ENCODE assay signal across 7 mouse cellular contexts in the genomic region with DNA sequence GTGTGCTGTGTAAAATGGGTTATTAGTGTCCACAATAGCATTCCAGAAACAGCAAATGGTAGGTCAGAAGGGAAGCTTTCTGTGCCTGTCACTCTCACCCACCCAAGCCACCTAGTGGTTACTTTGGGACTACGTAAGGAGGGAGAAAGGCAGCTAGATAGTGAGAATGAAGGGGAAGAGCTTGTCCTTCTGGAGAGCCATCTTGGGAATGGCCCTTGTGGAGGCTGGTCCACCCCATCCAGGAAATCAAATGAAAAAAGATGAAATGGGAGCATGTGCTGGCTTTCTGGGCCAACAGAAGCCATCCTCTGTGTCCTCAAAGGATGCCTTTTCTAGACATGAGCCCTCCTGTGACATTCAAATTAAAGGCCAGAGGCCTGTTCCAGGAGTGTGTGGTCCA. TPM values are rescaled to one million over a fixed set of nuclear protein-coding genes. Genes with fewer than 3 reads are reported as not detected.
A peak's percentile ranks its signal among the peaks of the same experiment; 100 is the strongest.
DNase-seq lines count a peak whose midpoint lies in the region; ATAC-seq lines count a peak whose summit lies in the region.

No protein-coding gene starts in this region.

- DNase-seq in MN1 (ENCODE audit: low spot score), result peak; percentile 84
- DNase-seq in forebrain, embryonic 14.5 days (ENCODE audit: low spot score), result peak; percentile 51
- peak; percentile 46 for DNase-seq in kidney, postnatal 14 days
- no peak for DNase-seq in frontal cortex, postnatal 10 days (ENCODE audit: low spot score in 2 of 2)
- DNase-seq in urinary bladder, postnatal 14 days (ENCODE audit: low spot score), result no peak

- no peak overlapping the region for H3K9ac ChIP-seq in forebrain, embryonic 14.5 days (ENCODE audit: low read length)
- H3K9ac ChIP-seq in midbrain, embryonic 13.5 days (replicated peaks), result peak overlapping the region; percentile 85; the same call in 1 of the 2 replicates

- peak overlapping the region; percentile 94 for H3K27ac ChIP-seq in forebrain, embryonic 14.5 days (ENCODE audit: low read depth, low read length)
- peak overlapping the region; percentile 92 for H3K27ac ChIP-seq in midbrain, embryonic 13.5 days

- H3K9me3 ChIP-seq in forebrain, embryonic 14.5 days (replicated peaks; ENCODE audit: control insufficient read depth, low read length), result no peaks in the 10 kb centered on the region
- H3K9me3 ChIP-seq in midbrain, embryonic 13.5 days, result no peaks in the 10 kb centered on the region

- H3K27me3 ChIP-seq in forebrain, embryonic 14.5 days (replicated peaks; ENCODE audit: control insufficient read depth, insufficient read depth, low read length), result no peaks in the 10 kb centered on the region
- no peaks in the 10 kb centered on the region for H3K27me3 ChIP-seq in midbrain, embryonic 13.5 days

- H3K4me1 ChIP-seq in forebrain, embryonic 14.5 days (ENCODE audit: control insufficient read depth, insufficient read depth, low read length), result peaks cover 12% of the 10 kb centered on the region
- H3K4me1 ChIP-seq in midbrain, embryonic 13.5 days (replicated peaks), result peaks cover 22% of the 10 kb centered on the region

- H3K4me3 ChIP-seq in forebrain, embryonic 14.5 days (ENCODE audit: low read depth, low read length), result peak overlapping the region; percentile 63
- peak overlapping the region; percentile 76 for H3K4me3 ChIP-seq in midbrain, embryonic 13.5 days (replicated peaks)

- peaks cover 7% of the 10 kb centered on the region for H3K36me3 ChIP-seq in forebrain, embryonic 14.5 days (ENCODE audit: control insufficient read depth, insufficient read depth, low read length)
- peaks cover 9% of the 10 kb centered on the region for H3K36me3 ChIP-seq in midbrain, embryonic 13.5 days

- 29% methylated on average over 1 of the region's 1 CpGs for WGBS in forebrain, embryonic 14.5 days
- 32% methylated on average over 1 of the region's 1 CpGs for WGBS in midbrain, embryonic 13.5 days

- ATAC-seq in CD4-positive, CD25-positive, alpha-beta regulatory T cell, adult 4 months, result peak; percentile 12
- no peak for ATAC-seq in forebrain, embryonic 14.5 days
- ATAC-seq in midbrain, embryonic 13.5 days, result peak; percentile 21; the same call in 1 of the 2 replicates

- peak overlapping the region; percentile 87 for H3K4me2 ChIP-seq in forebrain, embryonic 14.5 days (ENCODE audit: low read length)
- H3K4me2 ChIP-seq in midbrain, embryonic 13.5 days (replicated peaks), result peak overlapping the region; percentile 79

RNA-seq across cellular contexts. Expression of gene Sumo3, which starts 0.5 kb away (rescaled TPM):
- polyA plus RNA-seq in CD4-positive, CD25-positive, alpha-beta regulatory T cell, adult 4 months (2017; shearing (Covaris generic)), result 100 to 1,000 TPM in 1 of 2 experiments, 10 to 100 TPM in 1; 96.6 to 109 TPM
- polyA plus RNA-seq in forebrain, embryonic 14.5 days (2014; fragmentation: Nextera tagmentation; extraction: Ambion mirVana), result 277 and 308 TPM in 2 replicates
- 302 and 320 TPM in 2 replicates for polyA plus RNA-seq in midbrain, embryonic 13.5 days (2015; fragmentation: Nextera tagmentation; extraction: Ambion mirVana)

RNA-seq across cellular contexts. Expression of gene Gm49325, which starts 0.6 kb away (rescaled TPM):
- polyA plus RNA-seq in CD4-positive, CD25-positive, alpha-beta regulatory T cell, adult 4 months (2017; shearing (Covaris generic)), result 1 to 10 TPM in 1 of 2 experiments, not detected in 1; 3.0 TPM
- polyA plus RNA-seq in forebrain, embryonic 14.5 days (2014; fragmentation: Nextera tagmentation; extraction: Ambion mirVana), result 1.7 and 16.2 TPM in 2 replicates
- 2.5 TPM in 1 of 2 replicates, not detected in the other for polyA plus RNA-seq in midbrain, embryonic 13.5 days (2015; fragmentation: Nextera tagmentation; extraction: Ambion mirVana)

RNA-seq across cellular contexts. Expression of gene Ube2g2, which starts 16.7 kb away (rescaled TPM):
- 10 to 100 TPM; 42.0 to 65.6 TPM for polyA plus RNA-seq in CD4-positive, CD25-positive, alpha-beta regulatory T cell, adult 4 months (2017; shearing (Covaris generic))
- 72.6 and 73.6 TPM in 2 replicates for polyA plus RNA-seq in forebrain, embryonic 14.5 days (2014; fragmentation: Nextera tagmentation; extraction: Ambion mirVana)
- polyA plus RNA-seq in midbrain, embryonic 13.5 days (2015; fragmentation: Nextera tagmentation; extraction: Ambion mirVana), result 89.8 and 95.5 TPM in 2 replicates

RNA-seq across cellular contexts. Expression of gene Pttg1ip, which starts 23.8 kb away (rescaled TPM):
- 100 to 1,000 TPM; 107 to 179 TPM for polyA plus RNA-seq in CD4-positive, CD25-positive, alpha-beta regulatory T cell, adult 4 months (2017; shearing (Covaris generic))
- polyA plus RNA-seq in forebrain, embryonic 14.5 days (2014; fragmentation: Nextera tagmentation; extraction: Ambion mirVana), result 74.1 and 85.5 TPM in 2 replicates
- polyA plus RNA-seq in midbrain, embryonic 13.5 days (2015; fragmentation: Nextera tagmentation; extraction: Ambion mirVana), result 57.5 and 59.0 TPM in 2 replicates

Comparison
In these comparisons a context has a peak if more than half of its experiments do, and no peak if none do; other contexts are left out.
1. DNase-seq: peak in MN1 (single experiment), forebrain, embryonic 14.5 days (single experiment) and kidney, postnatal 14 days (single experiment); none in frontal cortex, postnatal 10 days (0 of 2) and urinary bladder, postnatal 14 days (single experiment).